Mouse (Mus musculus): ENCODE results near the gene Angptl6. TPM values are rescaled to one million over a fixed set of nuclear protein-coding genes. Genes with fewer than 3 reads are reported as not detected.
A peak's percentile ranks its signal among the peaks of the same experiment; 100 is the strongest.
"Not testable (repeated sequence)": the region's sequence is repeated elsewhere in the genome, so short reads cannot be mapped to it uniquely, and the experiment has no call there.

Gene Angptl6
- total and polyA plus RNA-seq, 2 experiments from 2014 or later, result 10.0 to 13.4 TPM

GRCm38 (mm10) chr9:20838931-20839330 lies 40.6 kb downstream of the Angptl6 start:
- no peak overlapping the region for H3K4me3 ChIP-seq (ENCODE audit: low read depth, low read length)
- TF ChIP-seq CTCF (IDR thresholded peaks at IDR 0.05), result no peak
- H3K4me2 ChIP-seq (ENCODE audit: low read depth, low read length, poor library complexity, severe bottlenecking), result no peak overlapping the region
- H3K9me3 ChIP-seq (ENCODE audit: low read length), result no peaks in the 10 kb centered on the region
- no peaks in the 10 kb centered on the region for H3K4me1 ChIP-seq (ENCODE audit: insufficient read depth, low read length)
- no peak for ATAC-seq (ENCODE audit: low FRiP score)
- H3K27ac ChIP-seq (ENCODE audit: low read depth, low read length), result no peak overlapping the region
- H3K9ac ChIP-seq (replicated peaks; ENCODE audit: low read length, poor library complexity, severe bottlenecking), result no peak overlapping the region
- H3K36me3 ChIP-seq (ENCODE audit: insufficient read depth, low read length), result no peaks in the 10 kb centered on the region
- H3K27me3 ChIP-seq (ENCODE audit: insufficient read depth, low read length), result no peaks in the 10 kb centered on the region
- WGBS, result 42% methylated on average over 6 of the region's 6 CpGs
- DNase-seq (ENCODE audit: low spot score), result no peak

- Histone ChIP-seq H3K27ac (ENCODE audit: low read depth, low read length) (no peak overlapping the region), H3K4me1 (ENCODE audit: insufficient read depth, low read length) (no peaks in the 10 kb centered on the region), H3K4me3 (ENCODE audit: low read depth, low read length) (no peak overlapping the region), H3K36me3 (ENCODE audit: insufficient read depth, low read length) (no peaks in the 10 kb centered on the region), H3K9ac (replicated peaks; ENCODE audit: low read length, poor library complexity, severe bottlenecking) (no peak overlapping the region), H3K4me2 (ENCODE audit: low read depth, low read length, poor library complexity, severe bottlenecking) (no peak overlapping the region), H3K27me3 (ENCODE audit: insufficient read depth, low read length) (no peaks in the 10 kb centered on the region), H3K9me3 (ENCODE audit: low read length) (no peaks in the 10 kb centered on the region)
- no peak for TF ChIP-seq CTCF (IDR thresholded peaks at IDR 0.05)
- DNase-seq (ENCODE audit: low spot score) (no peak), ATAC-seq (ENCODE audit: low FRiP score) (no peak)
- 85% methylated on average over 9 of the region's 9 CpGs for WGBS
These were observed 42.2 kb downstream of the Angptl6 start for GRCm38 (mm10) chr9:20837184-20837947.

GRCm38 (mm10) chr9:20835431-20835954 lies 44.0 kb downstream of the Angptl6 start:
- WGBS, result 91% methylated on average over 9 of the region's 11 CpGs
- H3K27ac ChIP-seq (ENCODE audit: low read depth, low read length); H3K36me3 ChIP-seq (ENCODE audit: insufficient read depth, low read length): not testable (repeated sequence)

GRCm38 (mm10) chr9:20834881-20835280 lies 44.6 kb downstream of the Angptl6 start:
- ATAC-seq (ENCODE audit: low FRiP score) (no peak), DNase-seq (ENCODE audit: low spot score) (no peak)
- Histone ChIP-seq H3K4me2 (ENCODE audit: low read depth, low read length, poor library complexity, severe bottlenecking) (no peak overlapping the region), H3K9me3 (ENCODE audit: low read length) (no peaks in the 10 kb centered on the region), H3K36me3 (ENCODE audit: insufficient read depth, low read length) (no peaks in the 10 kb centered on the region), H3K27ac (ENCODE audit: low read depth, low read length) (no peak overlapping the region), H3K4me1 (ENCODE audit: insufficient read depth, low read length) (no peaks in the 10 kb centered on the region), H3K4me3 (ENCODE audit: low read depth, low read length) (no peak overlapping the region), H3K27me3 (ENCODE audit: insufficient read depth, low read length) (no peaks in the 10 kb centered on the region), H3K9ac (replicated peaks; ENCODE audit: low read length, poor library complexity, severe bottlenecking) (no peak overlapping the region)
- WGBS, result 73% methylated on average over 1 of the region's 1 CpGs
- no peak for TF ChIP-seq CTCF (IDR thresholded peaks at IDR 0.05)

More at GRCm38 (mm10) chr9:20835431-20835954, 44.0 kb downstream of the Angptl6 start:
- not testable (repeated sequence) for H3K9me3 ChIP-seq (ENCODE audit: low read length); DNase-seq (ENCODE audit: low spot score); H3K4me3 ChIP-seq (ENCODE audit: low read depth, low read length); ATAC-seq (ENCODE audit: low FRiP score); H3K27me3 ChIP-seq (ENCODE audit: insufficient read depth, low read length); H3K4me2 ChIP-seq (ENCODE audit: low read depth, low read length, poor library complexity, severe bottlenecking); H3K9ac ChIP-seq (replicated peaks; ENCODE audit: low read length, poor library complexity, severe bottlenecking); H3K4me1 ChIP-seq (ENCODE audit: insufficient read depth, low read length)

GRCm38 (mm10) chr9:20830901-20831643 lies 48.5 kb downstream of the Angptl6 start:
- peak; percentile 95 for DNase-seq (ENCODE audit: low spot score)
- H3K27ac ChIP-seq (ENCODE audit: low read depth, low read length), result no peak overlapping the region
- WGBS, result 16% methylated on average over 19 of the region's 19 CpGs

GRCm38 (mm10) chr9:20828127-20828526 lies 51.4 kb downstream of the Angptl6 start:
- Histone ChIP-seq H3K27me3 (ENCODE audit: insufficient read depth, low read length) (no peaks in the 10 kb centered on the region), H3K4me3 (ENCODE audit: low read depth, low read length) (no peak overlapping the region), H3K4me2 (ENCODE audit: low read depth, low read length, poor library complexity, severe bottlenecking) (no peak overlapping the region), H3K27ac (ENCODE audit: low read depth, low read length) (no peak overlapping the region), H3K9ac (replicated peaks; ENCODE audit: low read length, poor library complexity, severe bottlenecking) (no peak overlapping the region), H3K36me3 (ENCODE audit: insufficient read depth, low read length) (no peaks in the 10 kb centered on the region), H3K9me3 (ENCODE audit: low read length) (no peaks in the 10 kb centered on the region), H3K4me1 (ENCODE audit: insufficient read depth, low read length) (no peaks in the 10 kb centered on the region)
- ATAC-seq (ENCODE audit: low FRiP score) (no peak), DNase-seq (ENCODE audit: low spot score) (no peak)
- WGBS, result 97% methylated on average over 1 of the region's 1 CpGs
- TF ChIP-seq CTCF (IDR thresholded peaks at IDR 0.05), result no peak

More at GRCm38 (mm10) chr9:20830901-20831643, 48.5 kb downstream of the Angptl6 start:
- H3K36me3 ChIP-seq (ENCODE audit: insufficient read depth, low read length), result no peaks in the 10 kb centered on the region
- peak overlapping the region; percentile 42 for H3K4me2 ChIP-seq (ENCODE audit: low read depth, low read length, poor library complexity, severe bottlenecking)
- TF ChIP-seq CTCF (IDR thresholded peaks at IDR 0.05), result peak; percentile 95
- H3K4me1 ChIP-seq (ENCODE audit: insufficient read depth, low read length), result no peaks in the 10 kb centered on the region
- no peaks in the 10 kb centered on the region for H3K9me3 ChIP-seq (ENCODE audit: low read length)
- H3K4me3 ChIP-seq (ENCODE audit: low read depth, low read length), result no peak overlapping the region
- no peak overlapping the region for H3K9ac ChIP-seq (replicated peaks; ENCODE audit: low read length, poor library complexity, severe bottlenecking)
- no peaks in the 10 kb centered on the region for H3K27me3 ChIP-seq (ENCODE audit: insufficient read depth, low read length)
- peak; percentile 87 for ATAC-seq (ENCODE audit: low FRiP score)
